8 mouse cellular contexts compared by ENCODE assay signal in genomic region chrX:135112109-135112508, GRCm38 (mm10).
DNase-seq lines count a peak whose midpoint lies in the region; ATAC-seq and TF ChIP-seq lines count a peak whose summit lies in the region.
"Not testable (repeated sequence)": the region's sequence is repeated elsewhere in the genome, so short reads cannot be mapped to it uniquely, and the experiment has no call there.

No protein-coding gene starts in this region.

- peak; percentile 2 for DNase-seq in T-cell, adult 2 months (ENCODE audit: low spot score)
- DNase-seq in cerebellum, postnatal 10 days, result peak; percentile 16 to 56
- peak; percentile 4 for DNase-seq in gastrocnemius, postnatal 14 days
- DNase-seq in kidney, adult 2 months, result peak; percentile 43
- peak; percentile 26 to 33 for DNase-seq in layer of hippocampus, postnatal 10 days (ENCODE audit: low spot score in 2 of 2)
- DNase-seq in liver, postnatal 0 days, result not testable (repeated sequence)
- DNase-seq in ovary, postnatal 14 days (ENCODE audit: low spot score), result peak; percentile 10
- peak; percentile 14 for DNase-seq in testis, postnatal 14 days (ENCODE audit: low spot score)

- not testable (repeated sequence) for TF ChIP-seq POLR2A in kidney, adult 2 months (IDR thresholded peaks at IDR 0.05; ENCODE audit: low read depth, low read length)

- not testable (repeated sequence) for H3K9ac ChIP-seq in liver, postnatal 0 days (replicated peaks)

- 17% methylated on average over 6 of the region's 7 CpGs for WGBS in kidney, adult 2 months
- WGBS in liver, postnatal 0 days (ENCODE audit: insufficient replicate concordance), result 22% methylated on average over 6 of the region's 7 CpGs

- H3K36me3 ChIP-seq in kidney, adult 2 months (ENCODE audit: control insufficient read depth, insufficient read depth, low read length); liver, postnatal 0 days (replicated peaks; ENCODE audit: insufficient read depth, low read length): not testable (repeated sequence)

- H3K27me3 ChIP-seq in kidney, adult 2 months (replicated peaks; ENCODE audit: control insufficient read depth, insufficient read depth, low read length); liver, postnatal 0 days (ENCODE audit: insufficient read depth, low read length): not testable (repeated sequence)

- not testable (repeated sequence) for H3K4me3 ChIP-seq in kidney, adult 2 months (ENCODE audit: insufficient read depth, low read depth, low read length); liver, postnatal 0 days (ENCODE audit: low read depth, low read length)

- intact Hi-C loops in gastrocnemius, postnatal 14 days (cut with DNase I; ENCODE audit: low total_unique reads), result not testable (repeated sequence)

- not testable (repeated sequence) for TF ChIP-seq EP300 in liver, postnatal 0 days (IDR thresholded peaks at IDR 0.05; ENCODE audit: low read depth)

- not testable (repeated sequence) for H3K9me3 ChIP-seq in liver, postnatal 0 days (ENCODE audit: low read length)

- not testable (repeated sequence) for H3K4me2 ChIP-seq in liver, postnatal 0 days (ENCODE audit: low read depth, low read length)

- TF ChIP-seq CTCF in kidney, adult 2 months (conservative IDR thresholded peaks at IDR 0.05; ENCODE audit: insufficient read depth, insufficient read length, low read depth, low read length), result not testable (repeated sequence)
- peak; percentile 40 for TF ChIP-seq CTCF in liver, postnatal 0 days (IDR thresholded peaks at IDR 0.05; ENCODE audit: low read depth)

- H3K4me1 ChIP-seq in kidney, adult 2 months (ENCODE audit: control insufficient read depth, insufficient read depth, low read length); liver, postnatal 0 days (ENCODE audit: insufficient read depth): not testable (repeated sequence)

- ATAC-seq in liver, postnatal 0 days, result not testable (repeated sequence)

- H3K27ac ChIP-seq in kidney, adult 2 months (ENCODE audit: insufficient read depth, low read depth, low read length); liver, postnatal 0 days (ENCODE audit: low read depth): not testable (repeated sequence)
